Comparison of ENCODE assay signal across 24 mouse cellular contexts in the genomic region with DNA sequence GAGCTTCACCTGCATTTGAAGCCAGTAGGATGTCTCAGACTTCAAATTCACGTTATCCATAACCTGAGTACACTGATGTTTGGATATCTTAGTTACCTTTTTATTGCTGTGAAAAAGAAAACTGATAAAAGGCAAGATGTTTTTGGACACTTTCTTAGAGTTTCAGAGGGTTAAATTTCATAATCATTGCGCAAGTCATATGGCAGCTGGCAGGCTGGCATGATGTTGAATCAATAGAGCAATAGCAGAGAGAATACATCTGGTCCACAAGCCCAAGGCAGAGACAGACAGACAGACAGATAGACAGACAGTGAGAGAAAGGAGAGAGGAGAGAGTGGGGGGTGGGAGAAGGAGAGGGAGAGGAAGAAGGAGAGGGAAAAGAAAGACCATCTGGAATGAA.
DNase-seq lines count a peak whose midpoint lies in the region; ATAC-seq and TF ChIP-seq lines count a peak whose summit lies in the region.
"Had no signal": no experiment of that assay in that cellular context is flagged by ENCODE, and none has a peak within 500 bp of the region (broad histone marks: within the 10 kb centered on the region; RNA-seq: fewer than 3 reads in every experiment).

No protein-coding gene starts in this region.

- no peak overlapping the region for H3K9ac ChIP-seq in liver, adult 2 months (ENCODE audit: low read depth, low read length)
- no peak overlapping the region for H3K9ac ChIP-seq in liver, embryonic 11.5 days (ENCODE audit: low read depth, low read length)
- H3K9ac ChIP-seq: embryonic facial prominence, embryonic 12.5 days; forebrain, embryonic 13.5 days; forebrain, embryonic 15.5 days; forebrain, postnatal 0 days had no signal

- no peaks in the 10 kb centered on the region for H3K27me3 ChIP-seq in liver, adult 2 months (ENCODE audit: control insufficient read depth, insufficient read depth, low read length)
- no peaks in the 10 kb centered on the region for H3K27me3 ChIP-seq in liver, embryonic 11.5 days (replicated peaks; ENCODE audit: control insufficient read depth, insufficient read depth, low read length)
- H3K27me3 ChIP-seq: CH12.LX; embryonic facial prominence, embryonic 12.5 days; forebrain, embryonic 13.5 days; forebrain, embryonic 15.5 days had no signal

- TF ChIP-seq POLR2A in liver, adult 2 months (IDR thresholded peaks at IDR 0.05; ENCODE audit: extremely low read depth, insufficient read depth, low read length), result no peak

- H3K36me3 ChIP-seq in liver, adult 2 months (ENCODE audit: control insufficient read depth, insufficient read depth, low read length), result no peaks in the 10 kb centered on the region
- no peaks in the 10 kb centered on the region for H3K36me3 ChIP-seq in liver, embryonic 11.5 days (ENCODE audit: control insufficient read depth, insufficient read depth, low read length)
- H3K36me3 ChIP-seq: embryonic facial prominence, embryonic 10.5 days; embryonic facial prominence, embryonic 12.5 days; forebrain, embryonic 15.5 days; G1E had no signal

- H3K27ac ChIP-seq in liver, adult 2 months (replicated peaks; ENCODE audit: insufficient read depth, low read depth, low read length), result no peak overlapping the region
- no peak overlapping the region for H3K27ac ChIP-seq in liver, embryonic 11.5 days (ENCODE audit: low read depth, low read length)
- H3K27ac ChIP-seq: embryonic facial prominence, embryonic 10.5 days; embryonic facial prominence, embryonic 12.5 days; forebrain, embryonic 13.5 days; forebrain, embryonic 15.5 days had no signal

- peaks cover 3% of the 10 kb centered on the region; the same call in 1 of the 2 replicates for H3K4me1 ChIP-seq in liver, adult 2 months (ENCODE audit: control insufficient read depth, insufficient read depth, low read length)
- no peaks in the 10 kb centered on the region for H3K4me1 ChIP-seq in liver, embryonic 11.5 days (replicated peaks; ENCODE audit: control insufficient read depth, insufficient read depth, low read length)
- H3K4me1 ChIP-seq: embryonic facial prominence, embryonic 10.5 days; embryonic facial prominence, embryonic 12.5 days; forebrain, embryonic 13.5 days; forebrain, embryonic 15.5 days had no signal

- TF ChIP-seq CTCF in liver, adult 2 months (IDR thresholded peaks at IDR 0.05; ENCODE audit: low read depth, low read length), result no peak

- H3K4me3 ChIP-seq in liver, adult 2 months (ENCODE audit: insufficient read depth, low read depth, low read length), result no peak overlapping the region
- no peak overlapping the region for H3K4me3 ChIP-seq in liver, embryonic 11.5 days (ENCODE audit: low read depth, low read length)
- H3K4me3 ChIP-seq: embryonic facial prominence, embryonic 10.5 days; embryonic facial prominence, embryonic 12.5 days; forebrain, embryonic 13.5 days; forebrain, embryonic 15.5 days had no signal

- H3K9me3 ChIP-seq in liver, embryonic 11.5 days (ENCODE audit: control insufficient read depth, low read length), result no peaks in the 10 kb centered on the region
- H3K9me3 ChIP-seq: embryonic facial prominence, embryonic 10.5 days; embryonic facial prominence, embryonic 12.5 days; forebrain, embryonic 13.5 days; forebrain, embryonic 15.5 days; G1E had no signal

- ATAC-seq in liver, embryonic 11.5 days (replicated peaks; ENCODE audit: low FRiP score), result no peak
- 0 out of 2 replicates have a peak, but pooled peaks have one; percentile 31 for ATAC-seq in megakaryocyte progenitor cell, adult 5-6 weeks (replicated peaks; ENCODE audit: poor library complexity)
- ATAC-seq in monocyte, adult 5-6 weeks (replicated peaks; ENCODE audit: insufficient number of reproducible peaks, low FRiP score, low TSS enrichment, poor library complexity, severe bottlenecking), result no peak
- ATAC-seq: CD4-positive, CD25-positive, alpha-beta regulatory T cell, adult 4 months; forebrain, embryonic 13.5 days; forebrain, embryonic 15.5 days; forebrain, postnatal 0 days had no signal

- H3K79me2 ChIP-seq in liver, adult 2 months (ENCODE audit: control insufficient read depth, insufficient read depth, low read length), result no peaks in the 10 kb centered on the region

- 28% methylated on average over 2 of the region's 2 CpGs for WGBS in liver, adult 2 months
- WGBS in liver, embryonic 11.5 days, result 72% methylated on average over 2 of the region's 2 CpGs

- H3K4me2 ChIP-seq in liver, embryonic 11.5 days, result no peak overlapping the region
- H3K4me2 ChIP-seq: embryonic facial prominence, embryonic 12.5 days; forebrain, embryonic 13.5 days; forebrain, embryonic 15.5 days had no signal

- DNase-seq in liver, adult 2 months (ENCODE audit: extremely low read depth, low read depth, low spot score), result peak; percentile 79
- DNase-seq in liver, embryonic 11.5 days (ENCODE audit: low spot score), result no peak
- peak; percentile 57 for DNase-seq in NIH3T3 (ENCODE audit: low read depth)
- no peak for DNase-seq in spleen, postnatal 36 days (ENCODE audit: low spot score in 2 of 2)
- DNase-seq in cerebellum, postnatal 4 days (ENCODE audit: low spot score in 2 of 2), result no peak
- DNase-seq: adrenal gland, adult 8-10 months; adrenal gland, postnatal 14 days; adrenal gland, postnatal 36 days; cerebellum, adult 11-12 months; cerebellum, adult 2 months; cerebellum, adult 9-10 months; cerebellum, postnatal 10 days; cerebellum, postnatal 25 days; embryo, embryonic 11 days; forebrain, postnatal 0 days had no signal

Comparison
In these comparisons a context has a peak if more than half of its experiments do, and no peak if none do; other contexts are left out.
1. DNase-seq: peak in liver, adult 2 months (single experiment) and NIH3T3 (single experiment); none in liver, embryonic 11.5 days (single experiment), spleen, postnatal 36 days (0 of 2) and cerebellum, postnatal 4 days (0 of 2).